Mouse (Mus musculus): ENCODE data around the gene Olfr872.
"Not testable (repeated sequence)": the region's sequence is repeated elsewhere in the genome, so short reads cannot be mapped to it uniquely, and the experiment has no call there.

Gene Olfr872

DNA sequence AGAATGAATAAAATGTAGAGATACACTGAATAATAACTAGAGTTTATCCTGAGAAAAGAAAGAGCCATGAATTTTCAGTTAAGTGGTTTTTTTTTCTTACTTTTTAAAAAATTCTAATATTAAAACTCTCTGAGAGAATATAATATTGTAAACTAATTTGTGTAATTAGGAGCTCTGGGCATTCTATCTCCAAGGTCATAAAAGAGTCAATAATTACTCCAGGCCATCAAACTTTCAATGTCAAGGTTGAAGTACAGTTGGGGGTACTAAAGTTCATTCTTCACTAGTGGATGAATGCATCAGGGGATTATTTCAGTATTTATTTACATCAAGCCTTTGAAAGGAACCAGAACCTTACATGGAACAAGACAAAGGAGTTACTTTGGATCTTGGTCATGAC, at the start of gene Olfr872:
Olfr872 (plus strand) TSS at position 301 of the 400 bp plus-strand sequence.
- no peak for DNase-seq

DNA sequence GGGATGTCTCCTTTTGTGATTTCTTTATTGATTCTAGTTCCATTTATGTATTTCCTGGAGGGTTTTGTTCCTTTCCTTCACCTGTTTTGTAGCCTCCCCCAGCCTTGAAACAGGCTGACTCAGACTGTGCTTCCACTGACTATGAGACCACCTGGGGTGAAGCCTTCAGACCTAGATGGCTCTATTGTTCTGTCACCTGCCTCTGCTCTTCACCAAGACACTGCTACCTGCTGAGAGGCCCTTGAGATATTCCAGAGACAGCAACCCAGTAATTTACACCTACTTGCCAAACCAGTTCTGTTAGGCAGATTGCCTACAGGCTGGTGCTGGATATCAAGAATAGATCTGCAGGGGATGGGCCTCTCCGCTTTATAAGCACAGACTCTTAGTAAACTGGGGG, 34.8 kb upstream of the Olfr872 start:
- no peak for DNase-seq

DNA sequence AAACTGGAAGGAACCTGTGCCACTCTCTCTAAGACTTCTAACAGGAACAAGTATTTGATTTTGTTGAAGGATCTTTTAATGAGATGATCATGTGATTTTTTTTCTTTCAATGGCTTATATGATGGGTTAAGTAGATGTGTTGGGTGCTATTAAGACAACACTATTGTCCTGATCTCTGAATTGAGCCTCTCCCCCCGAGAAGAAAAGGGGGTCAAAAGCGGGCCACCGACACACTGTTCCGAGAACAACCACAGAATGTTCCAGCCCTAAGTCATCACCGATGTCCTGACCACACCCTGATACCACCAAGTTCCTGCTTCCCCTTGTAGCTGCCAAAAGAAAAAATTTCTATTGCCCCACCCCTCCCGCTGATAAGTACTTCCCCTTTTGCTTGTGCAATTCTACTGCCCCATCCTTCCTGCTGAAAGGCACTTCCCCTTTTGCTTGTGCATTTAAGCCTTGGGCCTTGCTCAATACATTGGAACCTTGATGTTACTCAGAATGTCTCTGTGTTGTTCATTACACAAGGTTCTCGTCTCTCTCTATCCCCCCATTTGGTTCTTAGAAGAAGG, 33.4 kb upstream of the Olfr872 start:
- DNase-seq: not testable (repeated sequence)

DNA sequence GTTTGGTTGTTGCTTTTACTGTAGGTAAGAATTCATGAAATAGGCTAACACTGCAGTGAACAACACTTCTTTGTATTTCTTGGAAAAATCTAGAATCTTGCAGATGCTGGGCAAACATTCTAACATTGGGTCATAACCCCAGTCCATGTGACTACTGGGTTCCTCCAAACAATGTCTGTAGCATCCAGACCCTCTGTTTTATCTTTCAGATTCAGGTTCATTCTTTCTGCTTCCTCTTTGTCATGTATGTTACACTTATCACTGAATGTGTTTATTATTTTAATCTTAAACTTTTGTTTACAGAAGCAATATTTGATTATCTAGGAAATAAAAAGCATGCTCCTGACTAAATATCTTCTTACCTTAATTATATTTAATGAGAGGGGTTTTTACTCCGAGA, 26.1 kb upstream of the Olfr872 start:
- DNase-seq: no peak

DNA sequence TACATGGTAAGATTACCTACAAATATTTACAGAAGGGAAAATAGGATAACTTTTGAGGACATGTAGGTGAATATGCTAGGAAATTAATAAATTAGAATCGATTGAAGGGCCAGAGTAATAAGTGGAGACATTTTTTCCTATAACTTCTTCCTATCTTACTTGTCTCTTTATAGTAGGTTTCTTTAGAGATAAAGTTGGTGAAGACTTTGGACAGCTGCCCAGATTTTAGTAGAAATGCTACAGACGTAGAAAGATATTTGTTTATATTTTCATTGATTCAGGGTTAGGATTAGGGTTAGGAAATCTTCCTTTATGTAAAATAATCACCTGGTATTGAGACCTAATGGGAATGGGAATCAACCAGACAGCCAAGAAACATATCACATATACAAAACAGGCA, 25.4 kb upstream of the Olfr872 start:
- no peak for DNase-seq

DNA sequence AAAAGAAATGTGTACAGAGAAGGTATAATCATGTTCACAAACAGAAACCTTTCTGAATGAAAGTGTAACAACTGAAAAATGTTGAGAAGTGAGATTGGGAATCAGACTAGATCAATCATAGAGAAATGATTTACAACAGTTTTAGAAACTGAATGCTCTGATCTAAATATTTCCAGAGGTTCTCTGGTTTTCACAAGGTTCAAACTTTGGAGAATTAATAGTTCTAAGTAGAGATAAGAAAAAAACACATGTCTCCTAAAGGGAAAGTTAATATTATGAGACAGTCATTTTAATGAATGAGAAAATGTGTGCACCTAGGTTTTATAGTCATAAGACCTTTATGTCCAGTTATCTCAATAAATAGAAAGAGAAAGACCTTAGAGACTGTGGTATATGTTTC, 25.0 kb upstream of the Olfr872 start, which contains the start of gene Olfr871:
Olfr871 (plus strand) TSS at position 301 of the 400 bp plus-strand sequence.
- DNase-seq: no peak

DNA sequence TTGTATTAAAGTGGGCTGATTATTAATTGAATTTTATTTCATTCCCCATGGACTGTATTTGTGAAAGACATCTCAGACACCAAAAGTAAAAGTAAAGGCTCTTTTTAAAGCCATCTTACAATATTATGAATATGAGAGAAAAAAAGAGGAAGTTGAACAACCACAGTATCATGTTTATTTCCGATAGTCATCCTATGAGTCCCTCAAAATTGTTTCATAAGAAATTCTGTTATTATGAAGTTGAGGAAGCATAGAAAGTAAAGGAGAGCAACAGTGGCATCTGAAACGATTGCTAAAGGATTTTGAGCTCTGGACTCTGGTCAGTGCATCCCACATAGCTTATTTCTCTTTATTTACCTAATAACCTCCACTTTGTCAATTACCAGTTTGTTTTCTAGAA, 459 bp downstream of the Olfr872 start:
- no peak for DNase-seq

DNA sequence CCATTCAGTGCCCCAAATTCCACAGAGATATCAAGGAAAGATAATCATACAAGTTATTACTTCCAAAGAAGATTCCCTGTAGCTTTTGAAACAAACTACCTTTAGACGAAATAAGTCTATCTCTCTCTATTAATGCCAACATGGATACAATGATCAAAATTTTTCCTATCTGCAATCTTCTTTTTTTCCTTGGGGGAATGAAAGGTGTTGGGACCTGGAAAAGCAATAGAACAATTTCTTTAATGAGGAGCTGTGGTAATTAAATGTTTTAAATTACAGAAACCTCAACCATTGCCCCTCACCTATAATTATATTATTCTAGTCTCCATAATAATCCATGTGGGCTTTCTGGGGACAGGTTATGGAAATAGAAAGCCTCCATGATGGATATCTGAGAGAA, 45.1 kb downstream of the Olfr872 start, which contains the start of gene Olfr39:
Olfr39 (plus strand) TSS at position 301 of the 400 bp plus-strand sequence.
- DNase-seq: no peak

DNA sequence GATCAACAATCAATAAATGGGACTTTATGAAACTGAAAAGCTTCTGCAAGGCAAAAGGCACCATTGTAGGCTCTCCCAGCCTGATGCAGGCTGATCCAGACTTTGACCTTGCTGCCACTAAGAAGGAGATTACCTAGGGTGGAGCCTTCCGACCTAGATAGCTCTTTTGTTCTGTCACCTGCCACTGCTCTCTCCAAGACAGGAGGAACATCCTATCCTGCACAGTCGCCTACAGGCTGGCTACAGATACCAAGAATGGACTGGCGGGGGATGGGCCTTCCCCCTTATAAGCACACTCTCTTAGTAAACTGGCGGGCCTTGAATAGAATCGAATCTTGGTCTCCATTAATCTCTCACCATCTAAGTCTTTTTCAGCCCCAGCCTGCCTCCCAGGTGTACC, 58.6 kb downstream of the Olfr872 start:
- not testable (repeated sequence) for DNase-seq

DNA sequence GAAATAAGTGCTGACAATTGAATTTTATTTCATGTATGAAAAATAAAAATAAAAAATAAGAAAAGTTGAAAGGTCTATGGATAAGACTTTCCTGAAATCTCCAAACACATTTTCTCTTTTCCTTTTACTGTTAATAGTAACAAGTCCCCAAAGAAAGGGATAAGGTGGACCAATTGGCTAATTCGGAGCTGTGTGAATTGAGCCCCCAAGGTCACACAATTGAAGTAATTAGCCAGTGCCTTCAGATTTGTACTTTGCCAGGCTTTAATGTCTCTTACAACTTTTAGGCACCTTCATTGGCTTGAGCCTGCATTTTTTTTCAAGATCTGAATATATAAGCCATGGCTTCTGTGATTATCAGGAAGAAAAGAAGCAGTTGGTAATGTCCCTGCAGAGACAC, 61.3 kb downstream of the Olfr872 start, which contains the start of gene Olfr873:
Olfr873 (plus strand) TSS at position 301 of the 400 bp plus-strand sequence.
- no peak for DNase-seq

Data from lung, postnatal 10 days (tissue).